Mouse (Mus musculus) liver, embryonic 14.5 days (tissue): Measurements from ENCODE around the gene Scaf8.

Source experiments
- CTCF ChIP-seq: IDR thresholded peaks from 2 replicates; pipeline ENCODE4 v1.5.1; 2016; ENCODE audit warnings: antibody characterized with exemption, low read depth, control low read depth
- EP300 ChIP-seq: IDR thresholded peaks from 2 replicates; pipeline ENCODE4 v1.6.1; 2016; ENCODE audit warnings: antibody characterized with exemption, low read depth

GRCm38 (mm10) chr17:3244881-3245739 lies 130.3 kb downstream of the Scaf8 start:
- TF ChIP-seq EP300 (no peak), CTCF (no peak)
